Comparison of ENCODE assay signal across 8 mouse cellular contexts in the genomic region with DNA sequence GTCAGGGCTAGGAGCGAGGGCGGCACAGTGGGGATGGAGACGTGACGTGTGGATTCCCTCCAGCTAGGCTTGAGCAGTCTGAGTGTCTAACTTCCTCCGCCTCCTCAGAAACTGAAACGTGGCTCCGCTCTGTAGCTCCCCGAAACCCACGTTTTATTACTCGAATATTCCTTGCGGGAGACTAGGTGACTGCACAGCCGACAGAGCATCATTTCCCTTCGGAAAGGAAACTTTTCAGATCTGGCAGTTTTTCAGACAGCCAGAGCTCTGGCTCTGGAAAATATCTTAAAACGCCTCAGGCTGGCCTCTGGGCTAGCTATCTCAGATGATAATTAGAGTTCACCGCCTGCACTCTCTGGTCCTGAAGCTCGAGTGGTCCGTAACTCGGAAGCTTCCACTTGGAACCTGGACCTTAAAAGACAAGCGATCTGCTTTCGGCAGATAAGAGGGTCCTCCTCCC. TPM values are rescaled to one million over a fixed set of nuclear protein-coding genes. Genes with fewer than 3 reads are reported as not detected.
DNase-seq lines count a peak whose midpoint lies in the region; ATAC-seq lines count a peak whose summit lies in the region.

No protein-coding gene starts in this region.

- H3K4me2 ChIP-seq in liver, embryonic 11.5 days, result peak overlapping the region; percentile 64
- peak overlapping the region; percentile 94 for H3K4me2 ChIP-seq in midbrain, embryonic 13.5 days (replicated peaks)

- H3K27ac ChIP-seq in liver, embryonic 11.5 days (ENCODE audit: low read depth, low read length), result no peak overlapping the region
- 0 out of 2 replicates have a peak overlapping the region, but pooled peaks have one; percentile 3 for H3K27ac ChIP-seq in midbrain, embryonic 13.5 days

- H3K27me3 ChIP-seq in liver, embryonic 11.5 days (replicated peaks; ENCODE audit: control insufficient read depth, insufficient read depth, low read length), result peaks cover 38% of the 10 kb centered on the region
- peaks cover 5% of the 10 kb centered on the region for H3K27me3 ChIP-seq in midbrain, embryonic 13.5 days

- 2% methylated on average over 20 of the region's 20 CpGs for WGBS in liver, embryonic 11.5 days
- WGBS in midbrain, embryonic 13.5 days, result under 1% methylated on average over 20 of the region's 20 CpGs

- H3K36me3 ChIP-seq in liver, embryonic 11.5 days (ENCODE audit: control insufficient read depth, insufficient read depth, low read length), result no peaks in the 10 kb centered on the region
- no peaks in the 10 kb centered on the region for H3K36me3 ChIP-seq in midbrain, embryonic 13.5 days

- no peaks in the 10 kb centered on the region for H3K9me3 ChIP-seq in liver, embryonic 11.5 days (ENCODE audit: control insufficient read depth, low read length)
- H3K9me3 ChIP-seq in midbrain, embryonic 13.5 days, result no peaks in the 10 kb centered on the region

- no peaks in the 10 kb centered on the region for H3K4me1 ChIP-seq in liver, embryonic 11.5 days (replicated peaks; ENCODE audit: control insufficient read depth, insufficient read depth, low read length)
- H3K4me1 ChIP-seq in midbrain, embryonic 13.5 days (replicated peaks), result peaks cover 14% of the 10 kb centered on the region

- peak overlapping the region; percentile 40 for H3K4me3 ChIP-seq in liver, embryonic 11.5 days (ENCODE audit: low read depth, low read length)
- H3K4me3 ChIP-seq in midbrain, embryonic 13.5 days (replicated peaks), result peak overlapping the region; percentile 61

- 0 out of 2 replicates have a peak overlapping the region, but pooled peaks have one; percentile 16 for H3K9ac ChIP-seq in liver, embryonic 11.5 days (ENCODE audit: low read depth, low read length)
- peak overlapping the region; percentile 68 for H3K9ac ChIP-seq in midbrain, embryonic 13.5 days (replicated peaks)

- no peak for ATAC-seq in liver, embryonic 11.5 days (replicated peaks; ENCODE audit: low FRiP score)
- ATAC-seq in midbrain, embryonic 13.5 days, result peak; percentile 79

- peak; percentile 34 for DNase-seq in liver, embryonic 11.5 days (ENCODE audit: low spot score)
- DNase-seq in liver, result no peak
- DNase-seq in brain, adult 2 months (ENCODE audit: low read depth, low spot score), result peak; percentile 81
- peak; percentile 47 for DNase-seq in forelimb bud, embryonic 11.5 days (ENCODE audit: low read depth, low spot score)
- DNase-seq in layer of hippocampus, postnatal 14 days (ENCODE audit: low spot score in 2 of 2), result peak; percentile 11 to 32
- DNase-seq in telencephalon, adult 2 months (ENCODE audit: low read depth, low spot score), result peak; percentile 50
- DNase-seq in thymus, postnatal 10 days (ENCODE audit: low spot score in 2 of 2), result no peak

RNA-seq across cellular contexts. Expression of a gene that starts 0.9 kb away (rescaled TPM):
- polyA plus RNA-seq in liver, embryonic 11.5 days (2014; fragmentation: Nextera tagmentation; extraction: Ambion mirVana), result 5.0 and 6.0 TPM in 2 replicates
- 10 to 100 TPM; 88.1 to 88.7 TPM for total RNA-seq in layer of hippocampus, postnatal 14 days (2021)
- 109 and 116 TPM in 2 replicates for polyA plus RNA-seq in midbrain, embryonic 13.5 days (2015; fragmentation: Nextera tagmentation; extraction: Ambion mirVana)

RNA-seq across cellular contexts. Expression of a gene that starts 40.3 kb away (rescaled TPM):
- 27.1 and 28.8 TPM in 2 replicates for polyA plus RNA-seq in liver, embryonic 11.5 days (2014; fragmentation: Nextera tagmentation; extraction: Ambion mirVana)
- total RNA-seq in layer of hippocampus, postnatal 14 days (2021), result 1 to 10 TPM; 3.3 to 3.5 TPM
- polyA plus RNA-seq in midbrain, embryonic 13.5 days (2015; fragmentation: Nextera tagmentation; extraction: Ambion mirVana), result 0.51 and 0.85 TPM in 2 replicates

Comparison
In these comparisons a context has a peak if more than half of its experiments do, and no peak if none do; other contexts are left out.
1. DNase-seq: peak in liver, embryonic 11.5 days (single experiment), brain, adult 2 months (single experiment), forelimb bud, embryonic 11.5 days (single experiment), layer of hippocampus, postnatal 14 days (2 of 2) and telencephalon, adult 2 months (single experiment); none in liver (single experiment) and thymus, postnatal 10 days (0 of 2).
2. RNA of a gene that starts 0.9 kb away (polyA plus RNA-seq): 109 to 116 TPM in midbrain, embryonic 13.5 days; 5.0 to 6.0 TPM in liver, embryonic 11.5 days; every median in the first group is over 10 times any median in the second.
3. RNA of a gene that starts 40.3 kb away (polyA plus RNA-seq): 27.1 to 28.8 TPM in liver, embryonic 11.5 days; 0.51 to 0.85 TPM in midbrain, embryonic 13.5 days; every median in the first group is over 10 times any median in the second.